Mouse (Mus musculus): Measurements from ENCODE around the gene Smndc1. TPM values are rescaled to one million over a fixed set of nuclear protein-coding genes. Genes with fewer than 3 reads are reported as not detected.

Smndc1 gene
- polyA plus RNA-seq, 1 experiment, result not detected

DNA sequence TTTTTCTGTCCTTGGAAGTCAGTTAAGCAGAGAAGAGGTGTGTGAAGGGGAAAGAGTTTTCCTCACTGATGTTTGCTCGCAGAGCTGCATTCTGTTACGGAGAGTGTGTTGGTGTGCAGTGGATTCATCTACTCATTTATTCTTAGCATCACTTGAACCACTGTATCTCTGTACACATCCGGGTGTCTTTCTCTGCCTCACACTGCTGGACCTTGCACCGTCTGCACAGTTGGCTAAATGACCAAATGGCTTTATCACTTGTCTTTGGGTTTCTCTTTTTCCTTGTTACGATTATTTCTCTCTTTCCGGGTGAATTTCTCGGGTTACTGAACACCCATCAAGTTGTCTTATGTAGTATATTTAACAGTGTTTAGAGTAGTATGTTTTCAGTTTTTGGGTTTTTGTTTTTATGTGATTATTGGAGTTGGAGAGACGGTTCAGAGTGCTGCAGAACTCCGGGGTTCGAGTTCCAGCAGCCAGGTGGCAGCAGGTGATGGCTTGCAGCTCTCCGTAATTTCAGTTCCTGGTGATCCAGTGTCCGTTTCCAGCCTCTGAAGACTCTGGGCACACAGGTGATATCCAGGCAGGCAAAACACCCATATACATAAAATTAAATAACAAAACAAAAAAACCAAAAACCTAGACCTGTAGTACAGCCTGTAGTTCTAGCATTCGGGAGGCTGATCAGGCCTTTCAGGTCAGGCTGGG is 47.0 kb downstream of the Smndc1 start:
- Histone ChIP-seq H3K27ac (ENCODE audit: insufficient read depth, low read depth, low read length) (0 out of 2 replicates have a peak overlapping the region, but pooled peaks have one; percentile 12), H3K4me1 (ENCODE audit: control insufficient read depth, insufficient read depth, low read length) (peaks cover 22% of the 10 kb centered on the region), H3K4me3 (ENCODE audit: insufficient read depth, low read depth, low read length) (no peak overlapping the region)
- TF ChIP-seq POLR2A (IDR thresholded peaks at IDR 0.05; ENCODE audit: insufficient read depth, low read depth, low read length) (no peak), CTCF (IDR thresholded peaks at IDR 0.05; ENCODE audit: insufficient read depth, low read depth, low read length) (no peak)
- 76% methylated on average over 13 of the region's 13 CpGs for WGBS

- 28% methylated on average over 6 of the region's 6 CpGs for WGBS
- no peak overlapping the region for H3K27ac ChIP-seq (ENCODE audit: insufficient read depth, low read depth, low read length)
- no peak overlapping the region for H3K4me3 ChIP-seq (ENCODE audit: insufficient read depth, low read depth, low read length)
- TF ChIP-seq POLR2A (IDR thresholded peaks at IDR 0.05; ENCODE audit: insufficient read depth, low read depth, low read length), result no peak
- no peak for TF ChIP-seq CTCF (IDR thresholded peaks at IDR 0.05; ENCODE audit: insufficient read depth, low read depth, low read length)
- peaks cover 21% of the 10 kb centered on the region for H3K4me1 ChIP-seq (ENCODE audit: control insufficient read depth, insufficient read depth, low read length)
Observed at GRCm38 (mm10) chr19:53340423-53340822, 50.0 kb downstream of the Smndc1 start.

GRCm38 (mm10) chr19:53335241-53335640 is 55.1 kb downstream of the Smndc1 start:
- H3K4me3 ChIP-seq (ENCODE audit: insufficient read depth, low read depth, low read length), result no peak overlapping the region
- no peak overlapping the region for H3K27ac ChIP-seq (ENCODE audit: insufficient read depth, low read depth, low read length)
- TF ChIP-seq POLR2A (IDR thresholded peaks at IDR 0.05; ENCODE audit: insufficient read depth, low read depth, low read length) (no peak), CTCF (IDR thresholded peaks at IDR 0.05; ENCODE audit: insufficient read depth, low read depth, low read length) (no peak)
- H3K4me1 ChIP-seq (ENCODE audit: control insufficient read depth, insufficient read depth, low read length), result peaks cover 8% of the 10 kb centered on the region; the same call in 1 of the 2 replicates
- WGBS, result 88% methylated on average over 9 of the region's 9 CpGs

- Histone ChIP-seq H3K4me1 (ENCODE audit: control insufficient read depth, insufficient read depth, low read length) (peaks cover 5% of the 10 kb centered on the region; the same call in 1 of the 2 replicates), H3K4me3 (ENCODE audit: insufficient read depth, low read depth, low read length) (no peak overlapping the region), H3K27ac (ENCODE audit: insufficient read depth, low read depth, low read length) (no peak overlapping the region)
- TF ChIP-seq CTCF (IDR thresholded peaks at IDR 0.05; ENCODE audit: insufficient read depth, low read depth, low read length) (no peak), POLR2A (IDR thresholded peaks at IDR 0.05; ENCODE audit: insufficient read depth, low read depth, low read length) (no peak)
- 39% methylated on average over 6 of the region's 6 CpGs for WGBS
Observed at GRCm38 (mm10) chr19:53333730-53334129, 56.6 kb downstream of the Smndc1 start.

DNA sequence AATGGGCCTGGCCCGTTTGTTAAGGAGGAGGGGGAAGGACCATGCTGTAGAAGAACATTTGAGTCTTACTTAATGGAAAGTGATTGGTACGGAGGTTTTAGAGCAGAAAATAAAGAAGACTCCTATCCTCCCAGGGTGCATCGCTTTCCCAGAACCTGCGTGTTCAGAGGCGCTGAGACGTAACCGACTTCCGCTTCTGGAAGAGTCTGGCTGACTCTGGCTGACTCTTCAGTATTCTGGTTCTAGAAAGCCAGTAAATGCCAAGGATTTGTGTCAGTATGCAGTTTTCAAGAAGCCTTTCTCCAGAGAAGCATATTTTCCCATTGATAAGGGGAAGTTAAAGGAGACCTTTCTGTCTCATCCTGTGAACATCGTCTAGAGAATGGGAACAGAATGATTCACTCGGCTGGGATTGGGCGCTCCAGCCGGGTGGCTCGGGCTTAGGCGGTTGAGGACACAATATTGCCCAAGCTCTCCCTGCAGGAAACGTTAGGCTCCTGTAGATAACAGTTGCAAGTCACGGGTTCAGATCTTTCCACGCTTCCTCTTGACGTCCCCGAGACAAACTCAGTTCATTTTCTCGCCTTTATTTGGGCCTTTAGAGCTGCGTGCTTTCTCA is 58.4 kb downstream of the Smndc1 start:
- no peak for TF ChIP-seq CTCF (IDR thresholded peaks at IDR 0.05; ENCODE audit: insufficient read depth, low read depth, low read length)
- TF ChIP-seq POLR2A (IDR thresholded peaks at IDR 0.05; ENCODE audit: insufficient read depth, low read depth, low read length), result no peak
- no peak overlapping the region for H3K27ac ChIP-seq (ENCODE audit: insufficient read depth, low read depth, low read length)
- 91% methylated on average over 21 of the region's 21 CpGs for WGBS
- H3K4me1 ChIP-seq (ENCODE audit: control insufficient read depth, insufficient read depth, low read length), result peaks cover 4% of the 10 kb centered on the region; the same call in 1 of the 2 replicates
- H3K4me3 ChIP-seq (ENCODE audit: insufficient read depth, low read depth, low read length), result no peak overlapping the region

DNA sequence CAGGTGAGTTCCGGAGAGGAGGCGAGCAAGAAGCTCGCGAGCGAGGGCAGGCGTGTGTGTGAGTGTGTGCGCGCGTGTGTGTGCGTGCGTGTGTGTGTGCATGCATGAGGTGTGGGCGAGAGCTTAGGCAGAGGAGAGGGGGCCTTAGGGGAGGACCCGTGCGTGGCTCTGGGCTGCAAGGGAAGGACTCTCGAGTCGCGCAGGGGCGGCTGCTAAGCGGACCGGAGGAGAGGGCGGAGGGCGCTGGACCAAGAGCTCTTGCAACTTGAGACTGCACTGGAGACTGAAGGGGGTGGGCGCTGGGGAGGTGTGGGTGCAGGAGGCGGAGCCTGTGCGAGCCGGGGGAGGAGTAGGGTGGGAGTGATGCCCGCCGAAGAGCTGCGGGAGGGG is 60.4 kb downstream of the Smndc1 start:
- WGBS, result under 1% methylated on average over 29 of the region's 29 CpGs
- peak overlapping the region; percentile 82 for H3K4me3 ChIP-seq (ENCODE audit: insufficient read depth, low read depth, low read length)
- peaks cover 14% of the 10 kb centered on the region for H3K4me1 ChIP-seq (ENCODE audit: control insufficient read depth, insufficient read depth, low read length)
- peak overlapping the region; percentile 48 for H3K27ac ChIP-seq (ENCODE audit: insufficient read depth, low read depth, low read length)
- TF ChIP-seq CTCF (IDR thresholded peaks at IDR 0.05; ENCODE audit: insufficient read depth, low read depth, low read length) (no peak), POLR2A (IDR thresholded peaks at IDR 0.05; ENCODE audit: insufficient read depth, low read depth, low read length) (no peak)

Other genes starting within 250 kb of the Smndc1 start
- gene Mxi1, start 80.1 kb downstream of the Smndc1 start, polyA plus RNA-seq (2012; ENCODE audit: insufficient read depth, insufficient read length, low replicate concordance, missing spikeins), result not detected in 2 replicates
- gene Gm10197, start 18.8 kb downstream of the Smndc1 start, polyA plus RNA-seq (2012; ENCODE audit: insufficient read depth, insufficient read length, low replicate concordance, missing spikeins), result not detected in 2 replicates
- not detected in 2 replicates for gene Dusp5, start 138.5 kb upstream of the Smndc1 start, polyA plus RNA-seq (2012; ENCODE audit: insufficient read depth, insufficient read length, low replicate concordance, missing spikeins)
- not detected in 2 replicates for gene Nutf2-ps1, start 198.5 kb upstream of the Smndc1 start, polyA plus RNA-seq (2012; ENCODE audit: insufficient read depth, insufficient read length, low replicate concordance, missing spikeins)
- gene Smc3, start 209.8 kb upstream of the Smndc1 start, polyA plus RNA-seq (2012; ENCODE audit: insufficient read depth, insufficient read length, low replicate concordance, missing spikeins), result 104 TPM in 1 of 2 replicates, not detected in the other

All from olfactory bulb, adult 2 months (tissue).